ENCODE assay signal across 8 mouse cellular contexts in genomic region chr16:94473086-94473822, GRCm38 (mm10). TPM values are rescaled to one million over a fixed set of nuclear protein-coding genes. Genes with fewer than 3 reads are reported as not detected.
DNase-seq lines count a peak whose midpoint lies in the region; ATAC-seq and TF ChIP-seq lines count a peak whose summit lies in the region.

No protein-coding gene starts in this region.

- no peaks in the 10 kb centered on the region for H3K27me3 ChIP-seq in forebrain, embryonic 11.5 days (ENCODE audit: control insufficient read depth, insufficient read depth, low read length)
- no peaks in the 10 kb centered on the region for H3K27me3 ChIP-seq in forebrain, embryonic 10.5 days (ENCODE audit: poor library complexity, severe bottlenecking)
- no peaks in the 10 kb centered on the region for H3K27me3 ChIP-seq in cerebellum, adult 2 months (ENCODE audit: control insufficient read depth, insufficient read depth, low read length)

- TF ChIP-seq POLR2A in cerebellum, adult 2 months (IDR thresholded peaks at IDR 0.05; ENCODE audit: borderline replicate concordance, insufficient read depth, low read length) = no peak

- 0 out of 2 replicates have a peak overlapping the region, but pooled peaks have one; percentile 2 for H3K9ac ChIP-seq in forebrain, embryonic 11.5 days (ENCODE audit: low read length)

- H3K4me2 ChIP-seq in forebrain, embryonic 11.5 days (ENCODE audit: low read depth, low read length, severe bottlenecking) = no peak overlapping the region

- DNase-seq in forebrain, embryonic 11.5 days (ENCODE audit: low spot score) = no peak
- DNase-seq in forebrain, embryonic 10.5 days (ENCODE audit: extremely low spot score, low spot score) = no peak
- DNase-seq in cerebellum, adult 2 months = peak; percentile 40 to 48
- peak; percentile 10 for DNase-seq in gastrocnemius, adult 18-20 months (ENCODE audit: low spot score)
- peak; percentile 37 for DNase-seq in layer of hippocampus, adult 9-11 months
- no peak for DNase-seq in MN1 (ENCODE audit: low spot score)
- DNase-seq in kidney, adult 18-20 months = no peak
- no peak for DNase-seq in Muller cell, postnatal 12 days (ENCODE audit: inconsistent ontology term)

- no peak overlapping the region; the same call in 1 of the 2 replicates for H3K27ac ChIP-seq in forebrain, embryonic 11.5 days (ENCODE audit: low read depth, low read length)
- H3K27ac ChIP-seq in forebrain, embryonic 10.5 days = no peak overlapping the region
- H3K27ac ChIP-seq in cerebellum, adult 2 months (ENCODE audit: insufficient read depth, low read length) = no peak overlapping the region

- H3K4me3 ChIP-seq in forebrain, embryonic 11.5 days (ENCODE audit: low read depth, low read length) = no peak overlapping the region
- no peak overlapping the region for H3K4me3 ChIP-seq in forebrain, embryonic 10.5 days
- no peak overlapping the region for H3K4me3 ChIP-seq in cerebellum, adult 2 months (replicated peaks; ENCODE audit: insufficient read depth, low read depth, low read length)

- TF ChIP-seq CTCF in cerebellum, adult 2 months (IDR thresholded peaks at IDR 0.05; ENCODE audit: borderline replicate concordance, insufficient read depth, low read depth, low read length) = no peak

- WGBS in forebrain, embryonic 11.5 days = 83% methylated on average over 11 of the region's 11 CpGs
- 89% methylated on average over 11 of the region's 11 CpGs for WGBS in forebrain, embryonic 10.5 days
- WGBS in cerebellum, adult 2 months = 32% methylated on average over 11 of the region's 11 CpGs

- H3K4me1 ChIP-seq in forebrain, embryonic 11.5 days (replicated peaks; ENCODE audit: control insufficient read depth, insufficient read depth, low read length) = no peaks in the 10 kb centered on the region
- H3K4me1 ChIP-seq in forebrain, embryonic 10.5 days = no peaks in the 10 kb centered on the region
- H3K4me1 ChIP-seq in cerebellum, adult 2 months (ENCODE audit: control insufficient read depth, insufficient read depth, low read length) = peaks cover 15% of the 10 kb centered on the region

- H3K9me3 ChIP-seq in forebrain, embryonic 11.5 days (ENCODE audit: control insufficient read depth, low read length) = no peaks in the 10 kb centered on the region
- no peaks in the 10 kb centered on the region for H3K9me3 ChIP-seq in forebrain, embryonic 10.5 days

- peaks cover 5% of the 10 kb centered on the region; the same call in 1 of the 2 replicates for H3K36me3 ChIP-seq in forebrain, embryonic 11.5 days (ENCODE audit: control insufficient read depth, insufficient read depth, low read length)
- peaks cover 60% of the 10 kb centered on the region for H3K36me3 ChIP-seq in forebrain, embryonic 10.5 days (replicated peaks)

- no peak for ATAC-seq in forebrain, embryonic 11.5 days (replicated peaks; ENCODE audit: low FRiP score)

RNA-seq across cellular contexts. Expression of gene Vps26c, which starts 53.4 kb away (rescaled TPM):
- 51.3 and 59.6 TPM in 2 replicates for polyA plus RNA-seq in forebrain, embryonic 11.5 days (2014; fragmentation: Nextera tagmentation; extraction: Ambion mirVana)
- 55.8 and 56.1 TPM in 2 replicates for polyA plus RNA-seq in forebrain, embryonic 10.5 days (2016; fragmentation: Nextera tagmentation; extraction: Ambion mirVana)
- 54.8 and 57.8 TPM in 2 replicates for polyA plus RNA-seq in cerebellum, adult 2 months (2012; rRNA removed)
- total RNA-seq in gastrocnemius, adult 18-20 months (2021) = 10 to 100 TPM in 1 of 2 experiments, 1 to 10 TPM in 1; 8.9 to 10.6 TPM

Comparison
In these comparisons a context has a peak if more than half of its experiments do, and no peak if none do; other contexts are left out.
1. DNase-seq: peak in cerebellum, adult 2 months (2 of 2), gastrocnemius, adult 18-20 months (single experiment) and layer of hippocampus, adult 9-11 months (single experiment); none in forebrain, embryonic 11.5 days (single experiment), forebrain, embryonic 10.5 days (single experiment), MN1 (single experiment), kidney, adult 18-20 months (single experiment) and Muller cell, postnatal 12 days (single experiment).